Mouse (Mus musculus) brain, embryonic 18.5 days (tissue): ENCODE measurements around the gene Tulp2.
"Not testable (repeated sequence)": the region's sequence is repeated elsewhere in the genome, so short reads cannot be mapped to it uniquely, and the experiment has no call there.

Source experiments
- DNase-seq: peaks from one replicate; pipeline ENCODE4 v3.0.0-alpha.2; 2012; ENCODE audit warnings: low read depth, low spot score

The Tulp2 gene

GRCm38 (mm10) chr7:45521728-45522184 is 40.1 kb downstream of the Tulp2 start:
- peak; percentile 87 for DNase-seq

- no peak for DNase-seq
These were observed 40.6 kb downstream of the Tulp2 start for GRCm38 (mm10) chr7:45522194-45522752.

- no peak for DNase-seq
These were observed 41.4 kb downstream of the Tulp2 start for GRCm38 (mm10) chr7:45522957-45523676.

- DNase-seq = no peak
These were observed 42.0 kb downstream of the Tulp2 start for GRCm38 (mm10) chr7:45523678-45524170.

GRCm38 (mm10) chr7:45524841-45525621 is 43.4 kb downstream of the Tulp2 start:
- DNase-seq = no peak

GRCm38 (mm10) chr7:45525809-45526473 is 44.3 kb downstream of the Tulp2 start, which contains the start of the genes Ppp1r15a and Plekha4:
Ppp1r15a (minus strand) TSS chr7:45526268.
Plekha4 (plus strand) TSS chr7:45526330.
- peak; percentile 72 for DNase-seq

- no peak for DNase-seq
These were observed 44.9 kb downstream of the Tulp2 start for GRCm38 (mm10) chr7:45526474-45527120.

- DNase-seq = not testable (repeated sequence)
These were observed 45.5 kb downstream of the Tulp2 start for GRCm38 (mm10) chr7:45527169-45527568.

GRCm38 (mm10) chr7:45529461-45529860 is 47.8 kb downstream of the Tulp2 start:
- no peak for DNase-seq

- no peak for DNase-seq
These were observed 49.0 kb downstream of the Tulp2 start for GRCm38 (mm10) chr7:45530643-45531042.

GRCm38 (mm10) chr7:45535676-45536075 is 54.0 kb downstream of the Tulp2 start:
- no peak for DNase-seq

GRCm38 (mm10) chr7:45537602-45538001 is 55.9 kb downstream of the Tulp2 start:
- no peak for DNase-seq

GRCm38 (mm10) chr7:45538163-45539041 is 56.7 kb downstream of the Tulp2 start:
- peak; percentile 67 for DNase-seq

- no peak for DNase-seq
These were observed 57.4 kb downstream of the Tulp2 start for GRCm38 (mm10) chr7:45539095-45539494.

GRCm38 (mm10) chr7:45540213-45540612 is 58.5 kb downstream of the Tulp2 start:
- DNase-seq = no peak

GRCm38 (mm10) chr7:45544525-45544924 is 62.8 kb downstream of the Tulp2 start:
- DNase-seq = no peak

GRCm38 (mm10) chr7:45549641-45550436 is 68.2 kb downstream of the Tulp2 start:
- no peak for DNase-seq

- no peak for DNase-seq
These were observed 69.3 kb downstream of the Tulp2 start for GRCm38 (mm10) chr7:45550821-45551511.

- DNase-seq = no peak
These were observed 69.8 kb downstream of the Tulp2 start for GRCm38 (mm10) chr7:45551512-45551883.
